Mouse (Mus musculus): ENCODE measurements around the gene Slc25a36.

Slc25a36 gene

GRCm38 (mm10) chr9:97110571-97111390 is at the start of gene Slc25a36:
Slc25a36 (minus strand) TSS chr9:97111157.
- Histone ChIP-seq H3K27me3 (ENCODE audit: control insufficient read depth, insufficient read depth, low read length, poor library complexity, severe bottlenecking) (no peaks in the 10 kb centered on the region; the same call in 1 of the 2 replicates), H3K36me3 (ENCODE audit: control insufficient read depth, insufficient read depth, low read length, poor library complexity, severe bottlenecking) (no peaks in the 10 kb centered on the region)
- peak; percentile 97 for DNase-seq (ENCODE audit: low read depth, low spot score)

DNA sequence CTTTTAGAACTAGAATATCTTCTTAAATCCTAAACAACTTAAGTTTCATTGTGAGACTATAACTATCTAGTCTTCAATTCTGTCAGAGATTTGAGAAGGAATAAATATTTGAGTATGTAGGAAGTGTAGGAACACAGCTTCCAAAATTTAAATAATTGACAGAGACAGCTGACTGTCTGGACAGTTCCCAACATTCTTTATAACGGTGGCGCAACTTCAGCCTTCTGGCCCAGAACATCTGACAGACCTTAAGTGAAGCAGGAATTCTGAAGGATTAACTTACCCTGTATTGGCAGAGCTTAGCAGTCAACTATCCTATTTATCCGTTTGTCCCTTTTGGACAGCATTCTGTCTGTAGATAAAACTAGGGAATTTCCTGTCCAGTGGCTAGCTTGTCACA is 47.5 kb upstream of the Slc25a36 start:
- Histone ChIP-seq H3K36me3 (ENCODE audit: control insufficient read depth, insufficient read depth, low read length, poor library complexity, severe bottlenecking) (no peaks in the 10 kb centered on the region), H3K27me3 (ENCODE audit: control insufficient read depth, insufficient read depth, low read length, poor library complexity, severe bottlenecking) (peaks cover 2% of the 10 kb centered on the region; the same call in 1 of the 2 replicates)
- DNase-seq (ENCODE audit: low read depth, low spot score) = no peak

- no peak for DNase-seq (ENCODE audit: low read depth, low spot score)
- Histone ChIP-seq H3K27me3 (ENCODE audit: control insufficient read depth, insufficient read depth, low read length, poor library complexity, severe bottlenecking) (peaks cover 2% of the 10 kb centered on the region; the same call in 1 of the 2 replicates), H3K36me3 (ENCODE audit: control insufficient read depth, insufficient read depth, low read length, poor library complexity, severe bottlenecking) (no peaks in the 10 kb centered on the region)
These were observed 45.0 kb upstream of the Slc25a36 start for GRCm38 (mm10) chr9:97155981-97156380.

DNA sequence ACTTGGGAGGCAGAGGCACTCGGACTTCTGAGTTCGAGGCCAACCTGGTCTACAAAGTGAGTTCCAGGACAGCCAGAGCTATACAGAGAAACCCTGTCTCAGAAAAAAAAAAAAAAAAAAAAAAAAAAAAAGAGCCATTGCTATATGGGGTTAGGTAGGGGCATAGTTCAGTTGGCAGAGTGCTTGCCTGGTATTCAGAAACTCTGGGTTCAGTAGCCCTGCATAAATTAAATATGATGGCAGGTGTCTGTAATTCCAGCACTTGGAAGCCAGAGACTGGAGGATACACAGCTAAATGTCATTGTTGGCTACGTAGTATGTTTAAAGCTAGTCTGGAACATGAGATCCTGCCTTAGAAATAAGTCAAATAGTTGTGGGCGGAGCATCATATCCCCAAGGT is 44.0 kb upstream of the Slc25a36 start:
- peaks cover 2% of the 10 kb centered on the region; the same call in 1 of the 2 replicates for H3K27me3 ChIP-seq (ENCODE audit: control insufficient read depth, insufficient read depth, low read length, poor library complexity, severe bottlenecking)
- DNase-seq (ENCODE audit: low read depth, low spot score) = no peak
- no peaks in the 10 kb centered on the region for H3K36me3 ChIP-seq (ENCODE audit: control insufficient read depth, insufficient read depth, low read length, poor library complexity, severe bottlenecking)

DNA sequence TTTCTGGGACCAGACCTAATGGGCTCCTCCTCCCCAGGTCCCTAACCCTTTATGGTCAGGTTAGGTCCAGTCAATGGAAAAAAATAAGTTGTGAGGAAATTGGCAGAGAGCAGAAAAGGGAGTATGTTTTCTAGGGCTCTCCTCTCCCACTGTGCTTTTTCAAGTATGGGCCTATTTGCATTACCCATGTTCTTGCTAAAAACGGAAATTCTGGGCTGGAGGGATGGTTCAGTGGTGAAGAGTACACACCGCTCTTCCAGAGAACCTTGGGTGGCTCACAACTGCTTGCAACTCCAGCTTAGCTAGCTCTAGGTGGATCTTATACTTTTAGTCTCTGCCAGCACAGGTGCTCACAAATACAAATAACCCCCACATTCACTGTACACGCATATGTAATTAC is 42.0 kb upstream of the Slc25a36 start:
- peaks cover 2% of the 10 kb centered on the region; the same call in 1 of the 2 replicates for H3K27me3 ChIP-seq (ENCODE audit: control insufficient read depth, insufficient read depth, low read length, poor library complexity, severe bottlenecking)
- no peaks in the 10 kb centered on the region for H3K36me3 ChIP-seq (ENCODE audit: control insufficient read depth, insufficient read depth, low read length, poor library complexity, severe bottlenecking)
- no peak for DNase-seq (ENCODE audit: low read depth, low spot score)

GRCm38 (mm10) chr9:97147270-97147669 is 36.3 kb upstream of the Slc25a36 start:
- Histone ChIP-seq H3K36me3 (ENCODE audit: control insufficient read depth, insufficient read depth, low read length, poor library complexity, severe bottlenecking) (no peaks in the 10 kb centered on the region), H3K27me3 (ENCODE audit: control insufficient read depth, insufficient read depth, low read length, poor library complexity, severe bottlenecking) (no peaks in the 10 kb centered on the region)
- no peak for DNase-seq (ENCODE audit: low read depth, low spot score)

- Histone ChIP-seq H3K27me3 (ENCODE audit: control insufficient read depth, insufficient read depth, low read length, poor library complexity, severe bottlenecking) (no peaks in the 10 kb centered on the region), H3K36me3 (ENCODE audit: control insufficient read depth, insufficient read depth, low read length, poor library complexity, severe bottlenecking) (no peaks in the 10 kb centered on the region)
- DNase-seq (ENCODE audit: low read depth, low spot score) = no peak
These were observed 34.4 kb upstream of the Slc25a36 start for GRCm38 (mm10) chr9:97145351-97145750.

DNA sequence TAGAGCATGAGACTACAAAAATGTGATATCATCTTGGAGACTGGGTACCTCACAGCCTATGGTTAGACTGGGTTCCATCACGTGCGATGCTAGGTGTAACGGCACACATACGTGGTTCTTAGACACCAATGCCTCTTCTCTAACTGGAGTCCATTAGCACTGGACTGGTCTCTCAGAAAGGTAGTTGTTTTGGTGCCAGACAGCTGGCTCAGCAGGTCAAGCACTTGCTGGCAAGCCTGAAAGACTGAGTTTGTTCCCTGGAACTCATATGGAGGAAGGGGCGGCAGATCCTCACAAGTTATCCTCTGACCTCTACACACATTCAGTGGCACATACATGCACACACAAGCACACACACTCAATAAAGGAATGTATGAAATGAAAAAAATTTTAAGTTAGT is 32.5 kb upstream of the Slc25a36 start:
- DNase-seq (ENCODE audit: low read depth, low spot score) = no peak
- Histone ChIP-seq H3K27me3 (ENCODE audit: control insufficient read depth, insufficient read depth, low read length, poor library complexity, severe bottlenecking) (no peaks in the 10 kb centered on the region), H3K36me3 (ENCODE audit: control insufficient read depth, insufficient read depth, low read length, poor library complexity, severe bottlenecking) (no peaks in the 10 kb centered on the region)

GRCm38 (mm10) chr9:97142558-97142957 is 31.6 kb upstream of the Slc25a36 start:
- no peak for DNase-seq (ENCODE audit: low read depth, low spot score)
- no peaks in the 10 kb centered on the region for H3K36me3 ChIP-seq (ENCODE audit: control insufficient read depth, insufficient read depth, low read length, poor library complexity, severe bottlenecking)
- H3K27me3 ChIP-seq (ENCODE audit: control insufficient read depth, insufficient read depth, low read length, poor library complexity, severe bottlenecking) = no peaks in the 10 kb centered on the region

- H3K27me3 ChIP-seq (ENCODE audit: control insufficient read depth, insufficient read depth, low read length, poor library complexity, severe bottlenecking) = no peaks in the 10 kb centered on the region
- DNase-seq (ENCODE audit: low read depth, low spot score) = no peak
- H3K36me3 ChIP-seq (ENCODE audit: control insufficient read depth, insufficient read depth, low read length, poor library complexity, severe bottlenecking) = no peaks in the 10 kb centered on the region
These were observed 30.8 kb upstream of the Slc25a36 start for GRCm38 (mm10) chr9:97141723-97142122.

GRCm38 (mm10) chr9:97140145-97140932 is 29.4 kb upstream of the Slc25a36 start:
- no peak for DNase-seq (ENCODE audit: low read depth, low spot score)
- H3K27me3 ChIP-seq (ENCODE audit: control insufficient read depth, insufficient read depth, low read length, poor library complexity, severe bottlenecking) = no peaks in the 10 kb centered on the region
- H3K36me3 ChIP-seq (ENCODE audit: control insufficient read depth, insufficient read depth, low read length, poor library complexity, severe bottlenecking) = no peaks in the 10 kb centered on the region

- Histone ChIP-seq H3K27me3 (ENCODE audit: control insufficient read depth, insufficient read depth, low read length, poor library complexity, severe bottlenecking) (no peaks in the 10 kb centered on the region), H3K36me3 (ENCODE audit: control insufficient read depth, insufficient read depth, low read length, poor library complexity, severe bottlenecking) (no peaks in the 10 kb centered on the region)
- no peak for DNase-seq (ENCODE audit: low read depth, low spot score)
These were observed 26.7 kb upstream of the Slc25a36 start for GRCm38 (mm10) chr9:97137678-97138077.

DNA sequence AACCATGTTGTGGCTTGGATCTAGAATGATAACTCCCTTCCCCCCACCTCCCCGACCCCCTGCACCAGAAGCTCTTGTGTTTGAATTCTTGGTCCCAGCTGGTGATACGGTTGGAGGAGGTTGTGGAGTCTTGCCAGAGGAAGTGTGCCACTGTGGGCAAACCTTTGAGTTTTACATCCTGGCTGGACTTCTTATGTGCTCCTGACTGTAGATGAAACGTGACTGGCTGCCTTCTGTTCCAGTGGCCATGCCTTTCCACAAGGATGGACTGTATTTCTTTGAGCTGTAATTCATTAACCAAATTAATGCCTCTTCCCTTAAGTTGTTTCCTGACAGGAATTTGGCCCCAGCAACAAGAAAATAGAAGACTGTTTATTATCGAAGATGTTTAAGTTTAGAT is 26.2 kb upstream of the Slc25a36 start:
- DNase-seq (ENCODE audit: low read depth, low spot score) = no peak
- no peaks in the 10 kb centered on the region for H3K27me3 ChIP-seq (ENCODE audit: control insufficient read depth, insufficient read depth, low read length, poor library complexity, severe bottlenecking)
- no peaks in the 10 kb centered on the region for H3K36me3 ChIP-seq (ENCODE audit: control insufficient read depth, insufficient read depth, low read length, poor library complexity, severe bottlenecking)

DNA sequence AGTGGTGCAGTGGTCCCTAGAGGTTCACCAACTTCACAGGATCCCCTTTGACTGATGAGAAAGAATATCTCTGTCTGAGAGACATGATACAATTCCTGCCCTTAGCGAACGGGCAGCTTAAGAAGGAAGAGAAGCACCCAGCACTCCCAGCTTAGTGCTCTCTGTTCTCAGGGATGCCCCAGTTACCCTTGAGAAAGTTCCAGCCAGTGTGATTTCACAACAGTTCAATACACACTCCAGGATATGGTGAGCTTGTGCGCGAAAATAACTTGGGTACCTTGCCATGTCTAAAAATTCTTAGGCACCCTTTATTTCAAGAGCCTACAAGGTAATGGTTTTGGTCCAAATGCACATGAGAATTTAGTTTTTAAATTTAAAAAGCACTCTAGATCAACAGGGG is 24.9 kb upstream of the Slc25a36 start:
- H3K27me3 ChIP-seq (ENCODE audit: control insufficient read depth, insufficient read depth, low read length, poor library complexity, severe bottlenecking) = no peaks in the 10 kb centered on the region
- no peaks in the 10 kb centered on the region for H3K36me3 ChIP-seq (ENCODE audit: control insufficient read depth, insufficient read depth, low read length, poor library complexity, severe bottlenecking)

DNA sequence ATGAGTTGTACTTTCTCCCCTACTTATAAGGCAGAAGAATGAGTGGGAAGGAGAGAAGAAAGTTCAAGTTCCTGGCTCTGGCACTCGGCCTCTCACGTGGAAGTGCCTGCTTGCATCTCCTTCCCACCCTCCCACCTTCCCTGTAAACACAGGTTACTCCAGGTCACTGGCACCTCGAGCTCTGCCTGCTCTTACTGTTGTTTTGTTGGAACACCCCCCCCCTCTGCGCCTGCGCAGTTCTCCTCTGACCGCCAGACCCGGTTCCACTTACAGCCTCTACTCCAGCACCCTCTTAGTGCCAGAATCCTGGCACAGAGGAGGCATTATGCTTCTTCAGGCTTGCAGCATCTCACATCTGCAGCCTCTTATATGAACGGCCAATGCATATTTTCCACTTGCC is 22.2 kb upstream of the Slc25a36 start:
- DNase-seq (ENCODE audit: low read depth, low spot score) = no peak
- no peaks in the 10 kb centered on the region for H3K36me3 ChIP-seq (ENCODE audit: control insufficient read depth, insufficient read depth, low read length, poor library complexity, severe bottlenecking)
- H3K27me3 ChIP-seq (ENCODE audit: control insufficient read depth, insufficient read depth, low read length, poor library complexity, severe bottlenecking) = no peaks in the 10 kb centered on the region

More for the DNA sequence above, 24.9 kb upstream of the Slc25a36 start:
- no peak for DNase-seq (ENCODE audit: low read depth, low spot score)

All from splenic B cell, adult 2 months (primary cell).